Mouse (Mus musculus): Measurements from ENCODE around the gene Dek. TPM values are rescaled to one million over a fixed set of nuclear protein-coding genes. Genes with fewer than 3 reads are reported as not detected.

Gene Dek
- polyA plus RNA-seq, 1 experiment, result 343 TPM

DNA sequence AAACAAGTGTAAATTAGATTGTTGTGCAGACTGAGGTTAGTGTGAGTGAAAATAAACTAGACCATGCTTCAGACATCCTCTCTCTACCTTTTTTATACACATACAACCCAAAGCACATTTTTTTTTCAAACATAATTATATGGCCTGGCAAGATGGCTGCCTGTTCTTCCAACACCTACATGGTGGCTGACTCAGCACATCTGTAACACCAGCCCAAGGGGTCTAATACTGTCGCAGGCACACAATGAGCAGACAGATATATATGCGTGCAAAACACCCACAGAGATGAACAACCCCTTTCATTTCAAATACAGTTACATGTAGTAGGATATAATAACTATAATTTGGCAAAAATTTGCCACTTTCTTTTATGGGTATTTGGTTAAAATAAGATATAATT is 5.4 kb downstream of the Dek start:
- Histone ChIP-seq H3K9me3 (ENCODE audit: control insufficient read depth, low read length) (no peaks in the 10 kb centered on the region), H3K4me1 (ENCODE audit: control insufficient read depth) (peaks cover 47% of the 10 kb centered on the region), H3K27me3 (ENCODE audit: control insufficient read depth) (no peaks in the 10 kb centered on the region), H3K4me3 (replicated peaks) (peak overlapping the region; percentile 24), H3K36me3 (ENCODE audit: control insufficient read depth) (peaks cover 100% of the 10 kb centered on the region)
- TF ChIP-seq GATA1 (IDR thresholded peaks at IDR 0.05; ENCODE audit: low read length), result no peak
- TF ChIP-seq TAL1 (IDR thresholded peaks at IDR 0.05; ENCODE audit: low read length), result no peak

DNA sequence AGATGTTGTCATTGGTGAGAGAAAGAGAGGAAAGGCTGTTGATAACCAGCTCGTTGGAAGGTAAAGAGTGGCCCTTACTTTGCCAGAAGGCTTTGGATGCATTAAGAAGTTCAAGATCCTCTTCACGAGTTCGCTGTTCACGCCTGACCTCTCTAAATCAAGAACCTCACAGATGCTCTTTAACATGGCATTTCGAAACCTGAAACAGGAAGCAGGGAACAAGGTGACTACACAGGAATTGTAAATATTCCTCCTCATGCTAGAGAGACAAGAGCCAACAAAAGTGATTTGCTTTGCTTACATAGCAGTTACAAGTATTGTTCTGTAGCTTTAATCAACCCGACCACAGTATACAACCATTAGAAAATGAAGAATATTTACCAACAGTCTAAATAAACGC is 6.7 kb downstream of the Dek start:
- Histone ChIP-seq H3K36me3 (ENCODE audit: control insufficient read depth) (peaks cover 100% of the 10 kb centered on the region), H3K4me1 (ENCODE audit: control insufficient read depth) (peaks cover 55% of the 10 kb centered on the region), H3K27me3 (ENCODE audit: control insufficient read depth) (no peaks in the 10 kb centered on the region), H3K4me3 (replicated peaks) (no peak overlapping the region), H3K9me3 (ENCODE audit: control insufficient read depth, low read length) (no peaks in the 10 kb centered on the region)
- TF ChIP-seq TAL1 (IDR thresholded peaks at IDR 0.05; ENCODE audit: low read length) (no peak), GATA1 (IDR thresholded peaks at IDR 0.05; ENCODE audit: low read length) (no peak)

- TF ChIP-seq GATA1 (IDR thresholded peaks at IDR 0.05; ENCODE audit: low read length), result no peak
- no peak for TF ChIP-seq TAL1 (IDR thresholded peaks at IDR 0.05; ENCODE audit: low read length)
- H3K4me1 ChIP-seq (ENCODE audit: control insufficient read depth), result peaks cover 42% of the 10 kb centered on the region
- peaks cover 100% of the 10 kb centered on the region for H3K36me3 ChIP-seq (ENCODE audit: control insufficient read depth)
- H3K9me3 ChIP-seq (ENCODE audit: control insufficient read depth, low read length), result no peaks in the 10 kb centered on the region
- no peaks in the 10 kb centered on the region for H3K27me3 ChIP-seq (ENCODE audit: control insufficient read depth)
- no peak overlapping the region for H3K4me3 ChIP-seq (replicated peaks)
Observed at GRCm38 (mm10) chr13:47096591-47096990, 9.4 kb downstream of the Dek start.

GRCm38 (mm10) chr13:47093791-47094190 is 12.2 kb downstream of the Dek start:
- Histone ChIP-seq H3K9me3 (ENCODE audit: control insufficient read depth, low read length) (no peaks in the 10 kb centered on the region), H3K4me1 (ENCODE audit: control insufficient read depth) (peaks cover 24% of the 10 kb centered on the region), H3K4me3 (replicated peaks) (no peak overlapping the region), H3K36me3 (ENCODE audit: control insufficient read depth) (peaks cover 100% of the 10 kb centered on the region), H3K27me3 (ENCODE audit: control insufficient read depth) (no peaks in the 10 kb centered on the region)
- no peak for TF ChIP-seq GATA1 (IDR thresholded peaks at IDR 0.05; ENCODE audit: low read length)
- no peak for TF ChIP-seq TAL1 (IDR thresholded peaks at IDR 0.05; ENCODE audit: low read length)

DNA sequence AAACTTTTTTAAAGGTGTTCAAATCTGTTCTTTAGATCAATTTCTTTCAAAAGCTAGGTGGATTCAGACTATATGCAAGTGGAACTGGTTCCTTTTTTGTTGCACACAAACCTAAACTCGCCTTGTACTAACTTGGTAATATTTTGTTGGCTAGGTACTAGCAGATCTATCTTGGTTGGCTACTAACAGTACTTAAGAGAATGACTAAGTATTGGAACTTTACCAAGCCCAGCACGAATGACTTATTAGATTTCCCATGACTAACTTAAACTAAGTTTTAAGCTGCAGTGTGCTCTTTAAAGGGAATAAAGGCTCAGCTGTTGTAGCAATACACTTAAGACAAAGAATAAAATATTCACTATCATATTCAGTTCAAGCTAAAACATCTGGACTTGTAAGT is 16.7 kb downstream of the Dek start:
- TF ChIP-seq GATA1 (IDR thresholded peaks at IDR 0.05; ENCODE audit: low read length) (no peak), TAL1 (IDR thresholded peaks at IDR 0.05; ENCODE audit: low read length) (no peak)
- no peak overlapping the region for H3K4me3 ChIP-seq (replicated peaks)
- peaks cover 100% of the 10 kb centered on the region for H3K36me3 ChIP-seq (ENCODE audit: control insufficient read depth)
- no peaks in the 10 kb centered on the region for H3K9me3 ChIP-seq (ENCODE audit: control insufficient read depth, low read length)
- peaks cover 4% of the 10 kb centered on the region for H3K4me1 ChIP-seq (ENCODE audit: control insufficient read depth)
- no peaks in the 10 kb centered on the region for H3K27me3 ChIP-seq (ENCODE audit: control insufficient read depth)

DNA sequence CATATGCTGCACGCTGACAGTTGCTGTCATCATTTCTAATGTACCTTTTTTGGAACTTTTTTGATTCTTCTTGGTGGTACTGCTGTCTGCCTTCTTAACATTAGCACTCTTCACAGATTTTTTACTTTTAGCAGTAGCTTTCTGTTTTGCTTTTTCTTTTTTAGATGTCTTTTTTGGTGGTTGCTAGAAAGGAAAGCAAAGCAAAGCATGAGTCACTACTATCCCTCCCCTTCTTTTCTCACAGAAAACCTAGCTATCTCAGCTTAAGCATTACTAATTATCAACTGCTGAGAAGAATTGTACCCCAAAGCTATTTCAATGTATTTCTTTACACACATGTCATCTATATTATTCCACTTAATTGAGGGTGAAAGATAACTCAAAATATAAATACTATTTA is 17.6 kb downstream of the Dek start:
- H3K36me3 ChIP-seq (ENCODE audit: control insufficient read depth), result peaks cover 100% of the 10 kb centered on the region
- no peaks in the 10 kb centered on the region for H3K27me3 ChIP-seq (ENCODE audit: control insufficient read depth)
- no peak overlapping the region for H3K4me3 ChIP-seq (replicated peaks)
- H3K4me1 ChIP-seq (ENCODE audit: control insufficient read depth), result no peaks in the 10 kb centered on the region; the same call in 1 of the 2 replicates
- no peaks in the 10 kb centered on the region for H3K9me3 ChIP-seq (ENCODE audit: control insufficient read depth, low read length)
- TF ChIP-seq TAL1 (IDR thresholded peaks at IDR 0.05; ENCODE audit: low read length), result no peak
- TF ChIP-seq GATA1 (IDR thresholded peaks at IDR 0.05; ENCODE audit: low read length), result no peak

GRCm38 (mm10) chr13:47080905-47081505 is 25.0 kb downstream of the Dek start:
- TF ChIP-seq GATA1 (IDR thresholded peaks at IDR 0.05; ENCODE audit: low read length) (no peak), TAL1 (IDR thresholded peaks at IDR 0.05; ENCODE audit: low read length) (no peak)
- Histone ChIP-seq H3K4me1 (ENCODE audit: control insufficient read depth) (no peaks in the 10 kb centered on the region), H3K27me3 (ENCODE audit: control insufficient read depth) (no peaks in the 10 kb centered on the region), H3K4me3 (replicated peaks) (no peak overlapping the region), H3K36me3 (ENCODE audit: control insufficient read depth) (peaks cover 66% of the 10 kb centered on the region), H3K9me3 (ENCODE audit: control insufficient read depth, low read length) (peaks cover 4% of the 10 kb centered on the region)

DNA sequence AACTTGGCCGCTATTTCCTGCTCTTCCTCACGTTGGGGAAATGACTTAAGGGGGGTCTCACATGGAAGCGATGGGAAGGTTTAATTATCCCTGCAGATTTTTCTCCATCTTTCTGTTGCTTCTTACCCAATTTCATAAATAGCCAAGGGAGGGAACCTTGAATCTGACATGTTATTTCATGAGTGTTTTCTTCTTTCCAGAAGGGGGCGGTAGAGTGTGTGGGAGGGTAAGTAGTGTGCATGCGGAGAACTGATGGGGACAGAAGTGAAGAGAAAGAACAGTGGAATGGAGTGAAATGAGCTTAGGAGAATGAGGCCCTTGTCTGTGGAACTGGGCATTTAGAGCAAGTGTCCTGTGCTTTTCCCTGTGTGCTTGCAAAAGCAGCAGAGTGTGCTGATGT is 27.2 kb downstream of the Dek start:
- H3K9me3 ChIP-seq (ENCODE audit: control insufficient read depth, low read length), result peaks cover 4% of the 10 kb centered on the region
- no peaks in the 10 kb centered on the region for H3K27me3 ChIP-seq (ENCODE audit: control insufficient read depth)
- TF ChIP-seq GATA1 (IDR thresholded peaks at IDR 0.05; ENCODE audit: low read length) (no peak), TAL1 (IDR thresholded peaks at IDR 0.05; ENCODE audit: low read length) (no peak)
- H3K36me3 ChIP-seq (ENCODE audit: control insufficient read depth), result peaks cover 46% of the 10 kb centered on the region
- no peak overlapping the region for H3K4me3 ChIP-seq (replicated peaks)
- H3K4me1 ChIP-seq (ENCODE audit: control insufficient read depth), result no peaks in the 10 kb centered on the region

- TF ChIP-seq GATA1 (IDR thresholded peaks at IDR 0.05; ENCODE audit: low read length) (no peak), TAL1 (IDR thresholded peaks at IDR 0.05; ENCODE audit: low read length) (no peak)
- H3K27me3 ChIP-seq (ENCODE audit: control insufficient read depth), result no peaks in the 10 kb centered on the region
- peaks cover 4% of the 10 kb centered on the region for H3K9me3 ChIP-seq (ENCODE audit: control insufficient read depth, low read length)
- H3K36me3 ChIP-seq (ENCODE audit: control insufficient read depth), result peaks cover 35% of the 10 kb centered on the region
- H3K4me1 ChIP-seq (ENCODE audit: control insufficient read depth), result no peaks in the 10 kb centered on the region
- no peak overlapping the region for H3K4me3 ChIP-seq (replicated peaks)
Observed at GRCm38 (mm10) chr13:47077367-47077766, 28.6 kb downstream of the Dek start.

- TF ChIP-seq TAL1 (IDR thresholded peaks at IDR 0.05; ENCODE audit: low read length), result no peak
- TF ChIP-seq GATA1 (IDR thresholded peaks at IDR 0.05; ENCODE audit: low read length), result no peak
- no peak overlapping the region for H3K4me3 ChIP-seq (replicated peaks)
- H3K27me3 ChIP-seq (ENCODE audit: control insufficient read depth), result no peaks in the 10 kb centered on the region
- H3K9me3 ChIP-seq (ENCODE audit: control insufficient read depth, low read length), result peaks cover 2% of the 10 kb centered on the region
- H3K4me1 ChIP-seq (ENCODE audit: control insufficient read depth), result no peaks in the 10 kb centered on the region
- H3K36me3 ChIP-seq (ENCODE audit: control insufficient read depth), result peaks cover 29% of the 10 kb centered on the region
Observed at GRCm38 (mm10) chr13:47076156-47076555, 29.8 kb downstream of the Dek start.
